Mouse (Mus musculus): ENCODE measurements around the gene D630045J12Rik. TPM values are rescaled to one million over a fixed set of nuclear protein-coding genes. Genes with fewer than 3 reads are reported as not detected.

Gene D630045J12Rik
- polyA plus RNA-seq, 1 experiment from 2014 or later, result 2.4 TPM

DNA sequence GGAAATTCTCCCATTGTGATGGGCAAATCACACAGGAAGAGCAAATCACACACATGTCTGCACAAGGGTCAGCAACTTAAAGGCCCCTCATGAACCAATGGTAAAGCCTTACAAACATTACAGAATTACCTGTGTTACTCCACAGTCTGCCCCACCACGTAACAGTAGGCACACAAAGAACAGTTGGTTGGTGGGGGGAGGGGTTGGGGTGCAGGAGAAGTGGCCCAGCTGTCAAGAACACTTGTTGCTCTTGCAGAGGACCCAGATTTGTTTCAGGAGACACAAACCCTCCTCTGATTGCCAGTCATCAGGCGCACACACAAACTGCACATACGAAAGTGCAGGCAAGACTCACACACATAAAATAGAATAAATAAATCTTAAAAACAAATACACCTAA is 20.9 kb downstream of the D630045J12Rik start:
- no peak overlapping the region for H3K27ac ChIP-seq (ENCODE audit: low read length)
- no peak overlapping the region for H3K4me2 ChIP-seq (ENCODE audit: low read depth, low read length)
- WGBS, result 73% methylated on average over 3 of the region's 3 CpGs

DNA sequence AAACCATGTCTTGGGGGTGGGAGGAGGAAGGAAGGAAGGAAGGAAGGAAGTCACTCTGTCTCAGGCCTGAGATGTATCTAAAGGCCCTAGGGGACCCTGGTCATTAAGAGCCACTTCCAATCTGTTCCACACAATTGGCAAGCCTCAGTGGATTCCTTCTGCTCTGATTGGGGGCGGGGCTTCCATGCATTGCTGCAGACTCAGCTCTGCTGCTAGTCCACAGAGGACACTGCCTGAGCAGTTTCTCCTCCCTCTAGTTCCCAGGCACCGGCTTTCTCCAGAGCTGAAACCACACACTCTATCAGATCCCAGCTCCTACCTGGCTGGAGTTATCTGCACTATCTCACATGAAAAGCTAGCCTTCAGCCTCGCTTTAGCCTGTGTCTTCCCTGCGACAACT is 21.8 kb downstream of the D630045J12Rik start:
- 57% methylated on average over 4 of the region's 4 CpGs for WGBS
- no peaks in the 10 kb centered on the region; the same call in 1 of the 2 replicates for H3K36me3 ChIP-seq (ENCODE audit: control insufficient read depth, insufficient read depth, low read length)
- no peak overlapping the region for H3K4me2 ChIP-seq (ENCODE audit: low read depth, low read length)
- ATAC-seq (ENCODE audit: insufficient read depth, low FRiP score), result peak; percentile 65; the same call in 1 of the 2 replicates
- no peaks in the 10 kb centered on the region for H3K27me3 ChIP-seq (ENCODE audit: control insufficient read depth, insufficient read depth, low read length)
- H3K9me3 ChIP-seq (replicated peaks; ENCODE audit: control insufficient read depth, low read length), result no peaks in the 10 kb centered on the region; the same call in 1 of the 2 replicates
- H3K9ac ChIP-seq (ENCODE audit: low read length), result no peak overlapping the region
- no peak overlapping the region for H3K27ac ChIP-seq (ENCODE audit: low read length)
- H3K4me1 ChIP-seq (ENCODE audit: control insufficient read depth, insufficient read depth, low read length), result peaks cover 9% of the 10 kb centered on the region; the same call in 1 of the 2 replicates
- no peak overlapping the region for H3K4me3 ChIP-seq (replicated peaks; ENCODE audit: low read length)

More for the DNA sequence above, 20.9 kb downstream of the D630045J12Rik start:
- Histone ChIP-seq H3K27me3 (ENCODE audit: control insufficient read depth, insufficient read depth, low read length) (no peaks in the 10 kb centered on the region), H3K9ac (ENCODE audit: low read length) (no peak overlapping the region), H3K4me1 (ENCODE audit: control insufficient read depth, insufficient read depth, low read length) (peaks cover 9% of the 10 kb centered on the region; the same call in 1 of the 2 replicates), H3K36me3 (ENCODE audit: control insufficient read depth, insufficient read depth, low read length) (no peaks in the 10 kb centered on the region; the same call in 1 of the 2 replicates), H3K4me3 (replicated peaks; ENCODE audit: low read length) (no peak overlapping the region), H3K9me3 (replicated peaks; ENCODE audit: control insufficient read depth, low read length) (no peaks in the 10 kb centered on the region; the same call in 1 of the 2 replicates)
- ATAC-seq (ENCODE audit: insufficient read depth, low FRiP score), result no peak

DNA sequence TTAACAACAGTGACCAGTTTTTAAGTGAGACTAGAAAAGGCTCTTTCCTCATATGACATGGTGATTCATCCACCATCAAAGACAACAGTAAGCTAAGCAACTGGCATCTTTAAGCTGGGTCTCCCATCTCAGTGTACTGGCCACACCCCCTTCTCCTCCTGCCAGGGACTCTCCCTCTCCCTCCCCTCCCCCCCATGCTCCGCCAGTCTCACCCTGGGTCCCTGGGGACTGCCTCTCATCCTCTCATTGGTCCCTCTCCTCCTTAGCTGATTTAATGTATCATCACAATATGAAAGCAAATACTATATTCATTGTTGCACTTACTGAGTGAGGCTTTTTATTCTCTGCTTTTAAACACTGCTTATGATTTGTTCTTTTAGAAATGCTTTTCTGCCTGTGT is 29.7 kb downstream of the D630045J12Rik start:
- H3K9me3 ChIP-seq (replicated peaks; ENCODE audit: control insufficient read depth, low read length), result no peaks in the 10 kb centered on the region; the same call in 1 of the 2 replicates
- no peak overlapping the region for H3K27ac ChIP-seq (ENCODE audit: low read length)
- WGBS, result 38% methylated on average over 1 of the region's 1 CpGs
- no peak overlapping the region for H3K4me2 ChIP-seq (ENCODE audit: low read depth, low read length)
- ATAC-seq (ENCODE audit: insufficient read depth, low FRiP score), result no peak
- no peak overlapping the region for H3K9ac ChIP-seq (ENCODE audit: low read length)
- H3K4me1 ChIP-seq (ENCODE audit: control insufficient read depth, insufficient read depth, low read length), result 0 out of 2 replicates have a peak, but pooled peaks cover 2% of the 10 kb centered on the region
- no peak overlapping the region for H3K4me3 ChIP-seq (replicated peaks; ENCODE audit: low read length)
- H3K36me3 ChIP-seq (ENCODE audit: control insufficient read depth, insufficient read depth, low read length), result no peaks in the 10 kb centered on the region; the same call in 1 of the 2 replicates
- H3K27me3 ChIP-seq (ENCODE audit: control insufficient read depth, insufficient read depth, low read length), result no peaks in the 10 kb centered on the region

DNA sequence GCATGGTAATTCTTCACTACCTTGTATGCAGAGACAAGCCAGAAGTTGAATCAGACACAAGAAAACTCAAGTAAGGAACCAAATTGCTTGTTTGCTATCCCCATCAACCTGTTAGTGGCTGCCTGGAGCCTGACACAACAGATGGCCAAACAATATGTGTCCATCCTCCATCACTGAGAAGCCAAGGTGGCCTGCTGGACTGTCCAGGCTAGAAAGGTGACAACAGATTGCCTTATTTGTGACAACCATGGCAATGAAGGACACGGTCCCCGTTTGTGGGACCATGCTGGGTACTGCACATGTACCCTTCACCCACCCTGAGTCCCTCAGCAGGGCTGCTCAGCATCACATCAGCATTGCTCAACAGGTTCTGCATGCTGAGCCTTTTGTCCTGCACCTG is 34.5 kb downstream of the D630045J12Rik start:
- H3K27ac ChIP-seq (ENCODE audit: low read length), result no peak overlapping the region
- no peak overlapping the region for H3K4me3 ChIP-seq (replicated peaks; ENCODE audit: low read length)
- no peak overlapping the region for H3K9ac ChIP-seq (ENCODE audit: low read length)
- H3K36me3 ChIP-seq (ENCODE audit: control insufficient read depth, insufficient read depth, low read length), result no peaks in the 10 kb centered on the region
- H3K27me3 ChIP-seq (ENCODE audit: control insufficient read depth, insufficient read depth, low read length), result no peaks in the 10 kb centered on the region
- no peaks in the 10 kb centered on the region for H3K4me1 ChIP-seq (ENCODE audit: control insufficient read depth, insufficient read depth, low read length)
- no peaks in the 10 kb centered on the region for H3K9me3 ChIP-seq (replicated peaks; ENCODE audit: control insufficient read depth, low read length)
- 90% methylated on average over 2 of the region's 2 CpGs for WGBS
- H3K4me2 ChIP-seq (ENCODE audit: low read depth, low read length), result no peak overlapping the region
- no peak for ATAC-seq (ENCODE audit: insufficient read depth, low FRiP score)

DNA sequence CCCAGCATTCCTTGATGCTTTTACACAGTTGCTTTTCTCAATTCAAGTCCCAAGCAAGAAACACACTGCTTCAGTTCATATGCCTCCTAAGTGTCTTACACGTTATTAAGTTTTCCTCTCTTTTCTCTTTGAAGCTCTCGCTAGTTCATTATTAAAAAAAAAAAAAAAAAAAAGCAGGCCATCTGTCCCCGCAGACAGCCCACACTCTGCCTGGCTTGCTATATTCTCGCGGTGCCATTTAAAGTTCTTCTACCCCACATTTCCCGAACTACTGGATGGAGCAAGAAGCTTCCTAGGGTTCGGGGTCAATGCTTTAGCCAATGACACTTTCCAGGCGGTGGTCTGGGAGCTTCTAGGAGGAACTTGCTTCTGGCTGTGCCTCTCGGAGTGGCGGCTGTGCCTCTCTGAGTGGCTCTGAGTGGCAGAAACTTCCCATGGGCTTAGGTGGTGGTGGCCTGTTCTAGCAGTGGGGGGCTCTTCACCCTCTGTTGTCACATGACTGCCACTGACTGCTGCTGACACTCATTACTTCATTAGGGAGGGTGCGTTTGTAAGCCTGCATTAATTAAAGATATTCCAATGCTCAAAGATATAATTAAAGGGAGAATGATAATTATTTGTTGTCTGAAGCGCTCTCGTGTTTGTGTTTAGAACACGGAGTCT is 38.2 kb downstream of the D630045J12Rik start:
- WGBS, result 79% methylated on average over 14 of the region's 14 CpGs
- no peak overlapping the region for H3K4me2 ChIP-seq (ENCODE audit: low read depth, low read length)

DNA sequence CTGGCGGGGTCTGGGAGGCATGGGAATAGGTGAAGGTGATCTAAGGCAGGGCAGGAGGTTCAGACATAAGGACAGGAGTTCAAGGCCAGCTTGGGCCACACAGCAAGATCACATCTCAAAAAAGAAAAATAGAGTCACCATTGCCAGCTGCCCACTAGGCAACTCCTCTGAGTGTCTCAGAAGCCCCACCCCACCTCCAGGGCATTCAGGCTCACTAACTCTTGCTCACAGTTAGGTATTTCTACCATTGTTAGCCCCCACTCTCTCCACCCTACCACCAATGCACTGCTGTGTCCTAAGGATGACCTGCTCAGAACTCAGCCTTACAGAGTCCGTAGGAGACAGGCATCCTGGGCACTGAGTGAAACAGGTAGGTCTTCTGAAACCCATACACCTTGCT is 46.2 kb downstream of the D630045J12Rik start:
- Histone ChIP-seq H3K4me3 (replicated peaks; ENCODE audit: low read length) (no peak overlapping the region), H3K9me3 (replicated peaks; ENCODE audit: control insufficient read depth, low read length) (0 out of 2 replicates have a peak, but pooled peaks cover 2% of the 10 kb centered on the region), H3K9ac (ENCODE audit: low read length) (no peak overlapping the region), H3K4me1 (ENCODE audit: control insufficient read depth, insufficient read depth, low read length) (0 out of 2 replicates have a peak, but pooled peaks cover 10% of the 10 kb centered on the region), H3K36me3 (ENCODE audit: control insufficient read depth, insufficient read depth, low read length) (no peaks in the 10 kb centered on the region), H3K27ac (ENCODE audit: low read length) (peak overlapping the region; percentile 19; the same call in 1 of the 2 replicates), H3K4me2 (ENCODE audit: low read depth, low read length) (no peak overlapping the region), H3K27me3 (ENCODE audit: control insufficient read depth, insufficient read depth, low read length) (no peaks in the 10 kb centered on the region)
- 80% methylated on average over 2 of the region's 2 CpGs for WGBS
- no peak for ATAC-seq (ENCODE audit: insufficient read depth, low FRiP score)

More for the DNA sequence above, 38.2 kb downstream of the D630045J12Rik start:
- ATAC-seq (ENCODE audit: insufficient read depth, low FRiP score), result no peak
- Histone ChIP-seq H3K27me3 (ENCODE audit: control insufficient read depth, insufficient read depth, low read length) (no peaks in the 10 kb centered on the region), H3K4me3 (replicated peaks; ENCODE audit: low read length) (no peak overlapping the region), H3K9me3 (replicated peaks; ENCODE audit: control insufficient read depth, low read length) (0 out of 2 replicates have a peak, but pooled peaks cover 5% of the 10 kb centered on the region), H3K4me1 (ENCODE audit: control insufficient read depth, insufficient read depth, low read length) (no peaks in the 10 kb centered on the region), H3K36me3 (ENCODE audit: control insufficient read depth, insufficient read depth, low read length) (no peaks in the 10 kb centered on the region), H3K27ac (ENCODE audit: low read length) (no peak overlapping the region), H3K9ac (ENCODE audit: low read length) (no peak overlapping the region)

DNA sequence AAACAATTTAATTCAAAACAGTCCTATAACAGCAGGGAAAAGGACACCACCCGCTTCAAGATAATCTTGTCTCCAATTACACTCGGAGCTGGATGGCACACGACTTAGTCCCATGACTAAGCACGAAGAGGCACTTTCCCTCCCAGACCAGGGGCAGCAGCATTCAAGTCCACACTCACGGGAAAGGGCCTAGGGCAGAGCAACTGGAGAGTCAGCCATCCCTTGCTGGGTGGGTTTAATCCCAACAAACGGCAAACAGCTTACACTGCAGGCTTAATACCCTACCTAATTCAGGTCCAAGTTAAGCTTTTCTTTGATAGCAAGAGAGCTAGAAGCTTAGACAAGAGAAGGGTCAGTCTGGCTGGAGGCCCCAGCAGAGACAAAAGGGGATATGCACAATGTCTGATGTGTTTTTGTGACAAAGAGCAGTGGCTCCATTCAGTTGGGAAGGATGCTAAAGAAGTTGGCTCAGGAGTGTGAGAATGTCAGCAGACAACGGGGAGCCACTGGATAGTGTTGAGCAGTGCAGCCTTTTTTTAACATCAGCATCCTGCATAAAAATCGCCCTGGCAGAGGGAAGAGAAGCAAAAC is 46.8 kb downstream of the D630045J12Rik start:
- Histone ChIP-seq H3K4me1 (ENCODE audit: control insufficient read depth, insufficient read depth, low read length) (0 out of 2 replicates have a peak, but pooled peaks cover 12% of the 10 kb centered on the region), H3K27ac (ENCODE audit: low read length) (no peak overlapping the region), H3K9ac (ENCODE audit: low read length) (no peak overlapping the region), H3K27me3 (ENCODE audit: control insufficient read depth, insufficient read depth, low read length) (no peaks in the 10 kb centered on the region), H3K9me3 (replicated peaks; ENCODE audit: control insufficient read depth, low read length) (no peaks in the 10 kb centered on the region), H3K4me2 (ENCODE audit: low read depth, low read length) (no peak overlapping the region), H3K36me3 (ENCODE audit: control insufficient read depth, insufficient read depth, low read length) (no peaks in the 10 kb centered on the region), H3K4me3 (replicated peaks; ENCODE audit: low read length) (no peak overlapping the region)
- ATAC-seq (ENCODE audit: insufficient read depth, low FRiP score), result no peak
- WGBS, result 27% methylated on average over 8 of the region's 8 CpGs

DNA sequence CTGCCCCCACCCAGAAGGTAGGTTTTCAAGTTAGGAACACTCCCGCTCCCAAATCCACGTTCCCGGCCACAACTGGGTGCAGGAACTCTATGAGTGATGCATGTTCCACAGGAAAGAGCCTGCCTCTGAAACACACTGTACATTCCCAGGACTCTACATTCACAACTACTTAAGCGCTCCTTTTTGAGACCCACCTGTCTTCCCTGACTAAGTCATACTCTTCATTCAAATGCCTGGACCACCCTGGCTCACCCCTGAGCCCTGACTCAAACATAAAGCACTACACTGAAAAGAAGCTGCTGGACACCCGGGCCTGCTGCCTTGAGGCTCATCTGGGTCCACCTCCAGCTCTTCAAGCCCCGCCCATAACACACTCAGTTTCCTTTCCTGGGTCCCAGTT is 48.4 kb downstream of the D630045J12Rik start:
- H3K4me2 ChIP-seq (ENCODE audit: low read depth, low read length), result peak overlapping the region; percentile 17; the same call in 1 of the 2 replicates
- H3K4me3 ChIP-seq (replicated peaks; ENCODE audit: low read length), result no peak overlapping the region
- no peaks in the 10 kb centered on the region for H3K9me3 ChIP-seq (replicated peaks; ENCODE audit: control insufficient read depth, low read length)
- 73% methylated on average over 6 of the region's 6 CpGs for WGBS
- H3K27me3 ChIP-seq (ENCODE audit: control insufficient read depth, insufficient read depth, low read length), result no peaks in the 10 kb centered on the region
- H3K27ac ChIP-seq (ENCODE audit: low read length), result no peak overlapping the region
- 0 out of 2 replicates have a peak, but pooled peaks cover 12% of the 10 kb centered on the region for H3K4me1 ChIP-seq (ENCODE audit: control insufficient read depth, insufficient read depth, low read length)
- no peaks in the 10 kb centered on the region for H3K36me3 ChIP-seq (ENCODE audit: control insufficient read depth, insufficient read depth, low read length)
- no peak overlapping the region for H3K9ac ChIP-seq (ENCODE audit: low read length)
- ATAC-seq (ENCODE audit: insufficient read depth, low FRiP score), result no peak

DNA sequence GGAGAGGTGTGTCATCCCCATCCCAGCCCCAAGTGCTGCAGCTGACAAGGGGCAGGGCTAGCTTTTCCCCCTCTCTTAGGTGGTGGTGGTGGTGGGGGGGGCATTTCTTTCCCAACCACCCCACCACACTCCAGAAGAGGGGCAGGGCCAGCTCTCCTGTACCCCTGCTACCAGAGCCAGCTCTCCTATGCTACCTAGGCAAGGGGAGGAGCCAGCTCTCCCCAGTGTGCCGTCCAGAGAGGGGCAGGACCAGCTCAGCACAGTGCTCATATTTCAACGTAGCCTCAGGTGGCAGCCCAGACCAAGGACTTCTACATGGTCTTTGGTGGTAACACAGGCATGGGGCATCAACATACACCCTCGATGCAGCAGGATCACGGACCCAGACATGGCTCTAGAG is 50.0 kb downstream of the D630045J12Rik start:
- 0 out of 2 replicates have a peak, but pooled peaks cover 12% of the 10 kb centered on the region for H3K4me1 ChIP-seq (ENCODE audit: control insufficient read depth, insufficient read depth, low read length)
- peak; percentile 30; the same call in 1 of the 2 replicates for ATAC-seq (ENCODE audit: insufficient read depth, low FRiP score)
- H3K4me3 ChIP-seq (replicated peaks; ENCODE audit: low read length), result no peak overlapping the region
- no peaks in the 10 kb centered on the region for H3K36me3 ChIP-seq (ENCODE audit: control insufficient read depth, insufficient read depth, low read length)
- no peak overlapping the region for H3K4me2 ChIP-seq (ENCODE audit: low read depth, low read length)
- 58% methylated on average over 4 of the region's 4 CpGs for WGBS
- H3K27me3 ChIP-seq (ENCODE audit: control insufficient read depth, insufficient read depth, low read length), result no peaks in the 10 kb centered on the region
- no peak overlapping the region for H3K27ac ChIP-seq (ENCODE audit: low read length)
- no peak overlapping the region for H3K9ac ChIP-seq (ENCODE audit: low read length)
- no peaks in the 10 kb centered on the region for H3K9me3 ChIP-seq (replicated peaks; ENCODE audit: control insufficient read depth, low read length)
